Mouse (Mus musculus) R1 (cell line): ENCODE measurements around the gene Cdc42se2.
A peak's percentile ranks its signal among the peaks of the same experiment; 100 is the strongest.

Experiments
- DNase-seq: peaks from one replicate; pipeline ENCODE4 v3.0.0-alpha.2; 2018; ENCODE audit warnings: low read depth, low spot score

Cdc42se2 gene

DNA sequence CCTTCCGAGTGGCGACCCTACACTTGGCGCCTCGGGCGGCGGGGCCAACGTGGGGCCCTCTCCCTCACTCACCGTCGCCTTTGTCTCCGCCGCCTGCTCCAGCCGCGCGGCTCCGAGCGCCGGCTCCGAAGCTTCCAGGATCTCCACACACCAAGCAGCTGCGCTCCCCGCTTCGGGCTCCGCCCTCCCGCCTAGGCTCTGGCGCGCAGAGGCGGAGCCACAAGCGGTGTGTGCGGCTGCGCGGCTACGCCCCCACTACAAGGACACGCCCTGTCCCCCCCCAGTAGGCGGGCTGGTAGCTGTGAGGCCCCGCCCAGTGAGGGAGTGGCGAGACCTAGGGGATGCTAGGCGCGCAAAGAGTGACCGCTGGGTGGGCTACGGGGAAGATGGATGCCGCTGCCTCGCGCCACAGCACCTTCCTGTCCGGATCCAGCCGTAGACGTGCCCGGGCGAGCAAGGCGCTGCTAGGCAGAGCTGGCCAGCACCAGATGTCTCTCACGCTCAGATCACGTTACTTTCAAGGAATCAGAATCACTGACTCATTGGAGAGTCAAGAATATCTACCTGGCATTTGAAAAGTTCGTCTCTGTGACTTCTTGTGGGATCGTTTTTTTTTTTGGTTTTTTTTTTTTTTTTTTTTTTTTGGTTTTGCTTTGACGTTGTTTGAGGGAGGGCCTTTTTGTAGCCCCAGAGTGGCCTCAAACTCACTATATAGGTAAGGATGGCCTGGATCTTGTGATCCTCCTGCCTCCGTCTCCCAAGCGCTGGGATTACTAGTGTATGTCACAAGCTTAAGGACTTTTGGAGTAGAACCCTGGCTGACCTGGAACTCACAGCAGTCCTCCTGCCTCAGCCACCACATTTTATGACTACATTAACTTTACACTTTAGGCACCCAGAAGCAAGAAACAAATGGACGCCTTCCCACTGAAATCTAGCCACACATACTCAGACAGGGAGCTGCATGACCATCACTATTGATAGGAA, at the start of gene Cdc42se2:
Gene Cdc42se2, minus strand, starts transcription at position 188 of the 987 bp plus-strand sequence.
- peak; percentile 94 for DNase-seq

DNA sequence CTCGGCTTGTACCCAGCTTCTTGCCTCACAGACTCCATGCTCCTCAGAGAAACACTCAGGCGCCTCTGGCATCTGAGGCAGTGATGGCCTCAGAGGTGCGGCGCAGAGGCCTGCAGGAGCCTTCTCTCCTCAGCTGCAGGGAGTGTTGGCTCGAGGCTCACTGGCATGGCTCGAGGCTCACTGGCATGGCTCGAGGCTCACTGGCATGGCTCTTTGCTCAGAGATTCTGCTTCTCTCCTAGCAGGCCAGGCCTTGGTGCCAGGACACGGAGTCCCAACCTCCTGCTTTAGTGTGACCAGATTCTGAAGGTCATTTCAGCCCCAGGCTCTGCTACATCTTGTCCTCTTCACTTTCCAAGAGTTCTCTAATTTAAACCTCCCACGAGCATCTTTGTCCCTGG, 48.6 kb upstream of the Cdc42se2 start:
- DNase-seq = no peak

DNA sequence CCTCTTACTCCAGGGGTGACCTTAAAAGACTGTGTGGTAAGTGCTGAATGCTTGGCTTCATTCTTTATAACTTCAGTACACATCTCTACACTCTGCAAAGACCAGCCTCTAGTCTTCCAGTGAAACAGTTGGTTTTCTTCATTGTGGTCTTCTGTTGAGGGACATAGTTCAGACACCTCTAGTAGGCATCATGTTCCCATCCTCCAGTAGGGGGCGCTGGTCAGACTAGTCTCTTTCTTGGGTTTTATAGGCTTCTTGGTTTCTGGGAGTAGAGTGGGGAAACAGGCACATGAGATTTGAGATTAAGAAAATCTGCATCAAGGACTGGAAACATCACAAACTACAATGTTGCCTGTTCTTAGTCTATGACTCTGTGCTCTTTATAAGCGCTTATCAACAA, 47.1 kb upstream of the Cdc42se2 start:
- DNase-seq = peak; percentile 81

DNA sequence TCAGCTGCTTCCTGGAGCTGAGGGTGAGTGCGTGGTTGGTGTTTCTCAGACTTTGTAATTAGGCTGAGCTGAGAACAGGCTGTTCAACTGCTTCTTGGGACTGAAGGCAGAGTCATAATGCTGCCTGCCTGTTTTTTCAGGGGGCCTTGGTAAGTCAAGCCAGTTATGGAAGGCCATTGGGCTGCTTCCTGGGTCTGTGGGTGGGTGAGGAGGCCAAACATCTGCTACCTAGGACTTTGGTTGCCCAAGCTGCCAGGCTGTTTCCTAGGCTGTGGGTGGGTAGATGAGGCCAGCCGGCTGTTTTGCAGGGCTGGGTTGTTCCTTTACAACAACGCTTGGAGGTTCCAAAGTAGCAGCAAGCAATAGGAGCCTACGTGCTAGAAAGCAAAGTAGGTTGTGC, 46.4 kb upstream of the Cdc42se2 start:
- no peak for DNase-seq

DNA sequence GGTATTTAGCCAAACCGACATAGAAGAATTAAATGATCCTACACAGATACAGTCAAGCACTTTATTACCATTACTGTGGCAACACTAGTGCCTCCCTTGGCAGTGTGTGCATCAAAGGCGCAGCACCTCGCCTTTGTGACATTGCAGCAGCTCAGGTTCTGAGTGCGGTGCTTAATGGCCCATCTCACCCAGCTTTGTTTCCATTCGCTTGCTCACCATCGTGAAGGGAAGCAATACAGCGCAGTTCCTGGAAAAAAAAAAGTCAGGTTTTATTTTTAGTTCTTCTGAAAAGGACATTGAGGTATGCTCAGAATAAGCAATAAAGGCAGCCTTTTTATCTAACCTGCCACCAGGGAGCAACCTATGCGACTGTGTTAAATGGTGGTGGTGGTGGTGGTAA, 39.3 kb upstream of the Cdc42se2 start:
- no peak for DNase-seq

DNA sequence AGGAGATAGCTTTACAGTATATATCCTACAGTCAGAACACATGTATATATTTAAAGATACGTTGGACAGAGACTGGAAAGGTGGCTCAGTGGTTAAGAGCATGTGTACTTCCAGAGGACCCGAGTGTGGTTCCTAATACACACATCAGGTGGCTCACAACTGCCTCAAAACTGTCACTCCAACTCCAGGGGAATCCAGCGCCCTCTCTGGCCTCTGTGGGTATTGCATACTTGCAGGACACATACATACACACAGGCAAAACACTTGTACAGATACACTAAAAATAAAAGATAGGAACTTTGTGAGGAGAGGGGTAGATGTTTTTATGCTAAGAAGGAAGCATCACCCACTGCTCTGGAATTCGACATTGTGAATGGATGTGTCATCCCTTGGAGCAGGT, 38.3 kb upstream of the Cdc42se2 start:
- peak; percentile 74 for DNase-seq

DNA sequence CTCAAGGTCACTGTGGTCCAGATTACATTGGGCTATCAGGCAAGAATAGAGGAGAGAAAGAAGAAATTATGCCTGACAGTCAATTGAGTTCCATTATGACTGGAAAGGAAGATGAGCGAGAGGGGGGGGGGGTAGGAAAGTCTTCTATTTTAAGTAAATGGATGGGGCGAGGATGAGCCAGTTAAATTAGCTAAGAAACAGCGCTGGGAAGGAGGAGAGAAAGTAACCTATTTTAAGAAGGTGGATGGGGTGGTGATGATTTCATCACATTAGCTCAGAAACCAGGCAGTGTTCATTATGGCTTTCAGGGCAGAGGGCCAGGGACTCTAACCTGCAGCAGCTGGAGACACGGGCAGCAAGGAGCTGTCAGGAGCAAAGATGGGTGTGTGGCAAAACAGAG, 36.0 kb upstream of the Cdc42se2 start:
- no peak for DNase-seq

DNA sequence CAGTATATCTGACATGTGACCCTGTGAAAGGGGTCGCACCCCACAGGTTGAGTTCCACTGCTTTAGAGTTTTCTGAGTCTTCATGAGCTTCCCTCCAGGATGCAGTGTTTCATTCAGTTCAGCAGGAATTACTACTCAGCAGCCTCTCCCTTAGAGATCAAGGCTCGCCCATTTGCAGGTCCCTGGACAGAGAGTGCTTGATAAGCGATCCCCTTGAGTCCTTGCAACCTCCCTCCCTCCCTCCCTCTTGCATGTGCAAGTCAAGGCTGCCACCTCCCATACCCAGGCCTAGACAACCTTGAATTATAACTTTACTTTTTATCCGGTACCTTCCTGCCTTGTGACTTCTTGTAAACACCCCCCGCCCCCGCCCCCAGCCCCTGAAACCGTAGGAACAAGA, 32.0 kb upstream of the Cdc42se2 start:
- DNase-seq = peak; percentile 21

DNA sequence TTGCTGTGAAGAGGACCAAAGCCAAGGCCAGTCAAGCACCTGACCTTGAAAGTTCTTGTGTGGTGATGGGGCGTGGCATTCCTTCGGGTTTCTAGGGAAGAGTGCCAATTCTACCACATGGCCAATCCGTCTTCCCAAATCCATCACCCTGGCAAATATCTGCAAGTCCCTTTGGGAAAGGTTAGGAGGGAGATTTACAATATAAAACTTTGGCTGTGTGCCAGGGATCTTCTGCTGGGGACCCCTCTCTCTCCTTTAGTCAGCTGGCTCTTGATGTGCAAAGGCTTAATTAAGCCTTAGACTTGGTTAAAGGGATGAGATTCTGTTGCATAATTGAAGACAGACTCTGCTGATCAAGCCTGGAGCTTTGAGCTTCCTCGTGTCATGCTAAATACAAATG, 30.0 kb upstream of the Cdc42se2 start:
- no peak for DNase-seq

DNA sequence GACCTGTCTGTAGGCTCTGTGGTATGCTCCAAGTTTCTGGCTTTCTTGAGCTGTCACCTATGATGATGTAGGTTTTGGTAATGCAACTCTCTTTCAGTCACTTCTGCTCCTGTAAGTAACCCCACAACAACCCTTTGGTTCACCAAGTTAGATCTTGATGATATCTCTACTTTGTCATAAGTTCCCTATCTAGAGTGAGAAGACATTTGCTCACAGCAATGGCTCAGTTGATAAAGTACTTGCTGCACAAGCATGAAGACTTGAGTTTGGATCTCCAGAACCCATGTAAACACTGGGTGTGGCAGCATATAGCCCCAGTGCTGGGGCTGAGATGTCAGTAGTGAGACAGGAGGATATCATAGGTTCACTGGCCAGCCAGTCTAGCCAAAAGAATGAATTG, 28.2 kb upstream of the Cdc42se2 start:
- no peak for DNase-seq

DNA sequence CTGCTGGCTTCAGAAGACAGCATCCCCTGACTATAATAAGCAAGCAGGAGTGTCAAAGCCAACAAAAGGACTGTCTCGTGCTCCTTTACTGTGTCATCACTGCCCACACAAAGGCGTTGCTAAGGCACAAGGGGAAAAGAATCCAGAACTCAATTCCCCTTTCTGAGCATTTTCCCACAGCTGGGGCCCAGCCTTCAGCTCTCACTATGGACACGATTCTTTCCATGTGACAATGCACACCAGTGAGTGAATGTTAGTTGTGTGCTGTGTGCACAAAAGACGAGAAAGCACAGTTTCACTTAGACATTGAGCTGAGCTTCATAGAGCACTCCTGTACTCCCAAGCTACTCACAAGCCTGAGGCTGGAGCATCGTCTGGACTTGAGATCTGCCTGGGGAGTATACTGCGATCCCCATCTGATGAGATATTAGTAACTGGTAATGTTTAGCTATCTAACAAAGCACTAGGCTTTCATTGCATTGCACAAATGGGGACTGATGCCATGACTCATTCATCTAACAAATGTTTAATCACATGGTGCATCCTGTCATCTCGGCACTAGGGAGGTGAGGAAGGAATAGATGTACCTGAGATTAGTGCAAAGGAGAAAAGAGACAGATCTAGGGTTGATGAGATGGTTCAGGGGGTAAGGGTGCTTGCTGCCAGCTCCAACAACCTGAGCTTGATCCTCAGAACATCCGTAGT, 25.5 kb upstream of the Cdc42se2 start:
- no peak for DNase-seq

DNA sequence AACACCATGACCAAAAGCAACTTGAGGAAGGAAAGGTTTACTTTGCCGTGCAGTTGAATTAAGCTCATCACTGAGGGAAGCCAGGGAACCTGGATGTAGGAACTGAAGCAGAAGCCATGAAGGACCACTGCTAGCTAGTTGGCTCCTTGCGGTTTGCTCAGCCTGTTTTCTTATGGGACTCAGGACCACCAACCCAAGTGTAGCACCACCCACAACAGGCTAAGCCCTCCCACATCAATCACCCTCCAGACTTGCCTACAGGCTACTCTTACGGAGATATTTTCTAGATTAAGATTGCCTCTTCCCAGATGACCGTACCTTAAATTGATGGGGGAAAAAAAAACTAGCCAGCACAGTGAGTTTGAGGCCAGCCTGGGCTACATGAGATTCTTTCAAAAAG, 24.8 kb upstream of the Cdc42se2 start:
- DNase-seq = no peak

DNA sequence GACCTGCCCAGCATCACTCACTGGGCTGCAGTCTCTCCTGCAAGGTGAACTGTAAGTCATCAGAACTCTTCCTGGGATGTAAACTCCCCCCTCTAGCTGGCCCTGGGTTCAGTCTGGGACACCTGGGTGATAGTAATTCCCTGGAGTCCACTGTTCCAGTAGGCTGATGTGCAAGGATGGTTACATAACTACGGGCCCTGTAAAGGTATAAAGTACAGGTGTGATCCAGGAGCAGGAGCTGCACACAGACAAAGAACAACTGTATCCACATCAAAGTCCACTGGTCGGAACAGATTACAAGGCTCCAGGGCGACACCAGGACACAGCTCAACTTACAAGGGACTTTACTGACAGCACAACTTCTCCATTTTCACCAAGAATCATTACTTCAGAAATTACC, 23.6 kb upstream of the Cdc42se2 start:
- no peak for DNase-seq

DNA sequence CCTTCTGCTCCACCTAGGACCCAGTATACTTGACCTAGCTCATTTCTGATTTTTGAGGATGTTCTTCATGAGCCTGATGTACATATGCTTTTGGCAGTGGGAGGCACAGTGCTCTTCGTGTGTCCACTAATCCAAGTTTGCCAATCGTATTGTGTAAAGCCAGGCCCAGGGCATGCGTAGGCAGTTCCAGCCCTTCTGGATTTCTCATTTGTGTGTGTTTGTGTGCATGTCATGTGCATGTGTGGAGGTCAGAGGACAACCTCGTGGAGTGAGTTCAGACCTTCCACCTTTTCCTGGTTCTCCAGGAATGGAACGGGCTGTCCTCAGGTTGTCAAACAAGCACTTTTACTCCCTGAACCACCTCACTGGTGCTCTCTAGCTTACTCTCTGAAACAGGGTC, 22.1 kb upstream of the Cdc42se2 start:
- DNase-seq = no peak

DNA sequence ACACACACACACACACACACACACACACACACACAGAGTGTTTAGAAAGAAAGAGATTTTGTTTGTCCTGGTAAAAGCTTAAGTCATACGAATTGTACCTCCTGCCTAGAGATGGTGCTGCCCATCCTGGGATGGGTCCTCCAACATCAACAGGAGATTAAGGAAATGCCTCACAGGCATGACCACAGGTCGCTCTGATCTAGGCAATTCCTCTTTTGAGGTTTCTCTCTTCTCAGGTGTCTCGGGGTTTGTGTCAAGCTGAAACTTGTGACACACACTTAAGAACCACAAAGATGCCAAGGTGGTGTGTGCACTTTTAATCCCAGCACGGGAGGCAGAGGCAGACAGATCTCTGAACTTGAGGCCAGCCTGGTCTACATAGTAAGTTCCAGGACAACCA, 20.7 kb upstream of the Cdc42se2 start:
- no peak for DNase-seq

DNA sequence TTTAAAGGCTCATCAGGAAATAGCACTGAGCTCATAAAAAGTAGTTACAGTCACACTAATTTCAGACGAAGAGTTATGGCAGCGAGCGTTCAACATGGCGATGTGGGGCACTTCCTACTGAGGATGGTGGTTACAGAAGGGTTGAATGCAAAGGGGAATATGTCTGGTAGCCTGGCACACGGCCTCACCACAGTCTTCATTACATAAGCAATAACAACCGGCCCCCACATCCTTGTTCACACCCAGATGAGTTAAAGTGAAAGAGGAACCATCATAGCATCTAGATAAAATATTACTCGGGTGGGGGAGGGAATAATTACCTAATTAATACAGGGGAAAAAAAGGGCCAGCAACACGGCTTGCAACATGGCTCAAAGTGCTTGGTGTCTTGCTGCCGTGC, 20.2 kb upstream of the Cdc42se2 start:
- DNase-seq = no peak

DNA sequence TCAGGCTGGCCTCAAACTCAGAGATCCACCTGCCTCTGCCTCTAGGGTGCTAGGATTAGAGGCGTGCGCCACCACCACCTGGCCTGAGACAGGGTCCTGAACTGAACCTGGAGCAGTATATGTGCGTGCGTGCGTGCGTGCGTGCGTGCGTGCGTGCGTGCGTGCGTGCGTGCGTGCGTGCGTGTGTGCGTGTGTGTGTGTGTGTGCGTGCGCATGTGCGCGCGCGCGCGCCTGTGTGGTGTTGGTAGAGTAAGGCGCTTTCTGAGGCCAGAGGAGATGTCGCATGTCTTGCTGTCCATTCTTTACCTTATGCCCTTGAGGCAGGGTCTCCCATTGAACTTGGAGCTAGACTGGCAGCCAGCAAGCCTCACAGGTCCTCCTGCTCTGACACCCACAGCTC, 19.4 kb upstream of the Cdc42se2 start:
- DNase-seq = peak; percentile 81

DNA sequence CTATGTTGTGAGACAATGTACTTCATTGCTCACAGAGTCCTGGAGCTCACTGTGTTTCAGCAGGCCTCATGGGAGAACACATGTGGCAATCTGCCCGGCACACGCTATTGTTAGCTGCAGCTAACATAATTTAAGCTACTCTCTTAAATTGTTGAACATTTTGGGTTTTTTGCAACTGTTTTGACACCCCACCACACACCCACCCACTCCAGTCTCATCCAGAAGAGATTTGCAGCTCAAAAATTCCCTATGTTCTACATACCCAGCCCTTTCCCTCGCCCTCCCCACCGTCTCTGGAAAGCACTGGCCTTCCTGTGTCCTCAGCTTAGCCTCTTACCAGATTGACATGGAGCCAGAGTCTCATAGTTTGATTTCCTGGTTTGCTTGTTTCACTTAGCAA, 17.7 kb upstream of the Cdc42se2 start:
- DNase-seq = no peak

DNA sequence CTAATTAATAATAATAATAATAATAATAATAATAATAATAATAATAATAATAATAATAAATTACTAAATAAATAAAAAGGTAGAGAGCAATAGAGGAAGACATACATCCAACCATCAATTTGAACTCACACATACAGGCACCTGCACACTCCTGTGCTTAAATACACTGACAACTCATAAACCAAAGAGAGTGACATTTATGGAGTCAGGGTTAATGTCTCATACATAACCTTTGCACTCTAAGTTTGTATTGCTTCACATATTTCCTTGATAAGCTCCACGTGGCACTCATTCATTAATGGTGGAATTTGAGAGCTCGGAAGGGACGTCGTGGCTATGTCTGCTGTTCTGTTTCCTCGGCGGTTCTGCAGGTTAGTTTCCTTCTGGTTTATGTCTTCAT, 15.1 kb upstream of the Cdc42se2 start:
- no peak for DNase-seq

DNA sequence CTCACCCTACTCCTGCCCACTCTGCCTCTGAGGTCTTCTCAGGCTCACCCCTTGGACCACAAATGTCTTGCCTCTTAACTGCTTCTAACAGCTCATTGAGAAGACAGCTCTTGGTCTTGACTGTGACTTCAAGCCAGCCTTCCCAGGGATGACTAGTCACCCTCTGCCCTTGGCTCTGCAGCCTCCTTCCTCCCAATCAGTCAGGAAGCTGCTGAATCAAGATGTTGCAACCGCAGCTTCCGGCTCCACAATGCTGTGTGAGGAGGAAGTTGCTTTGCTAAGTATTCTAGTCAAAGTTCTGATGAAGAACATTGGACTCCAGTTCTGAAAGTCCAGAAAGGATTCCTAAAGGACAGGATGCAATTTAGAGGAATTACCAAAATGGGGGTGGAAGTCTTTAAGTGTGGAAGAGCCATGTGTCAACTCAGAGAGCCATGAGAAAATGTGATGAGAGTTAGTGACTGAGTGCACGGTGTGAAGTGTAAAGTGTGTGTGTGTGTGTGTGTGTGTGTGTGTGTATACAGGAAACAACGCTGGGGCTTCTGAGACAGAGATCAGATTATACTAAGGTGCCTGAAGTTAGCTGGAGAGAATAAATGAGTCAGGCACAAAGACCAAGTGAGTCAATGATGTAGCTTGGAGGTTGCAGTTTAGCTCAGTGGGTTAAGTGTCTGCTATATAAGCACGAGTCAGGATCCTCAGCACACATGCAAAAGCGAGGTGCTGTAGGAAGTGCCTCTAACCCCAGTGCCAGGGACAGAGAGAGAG, 14.5 kb upstream of the Cdc42se2 start:
- no peak for DNase-seq

DNA sequence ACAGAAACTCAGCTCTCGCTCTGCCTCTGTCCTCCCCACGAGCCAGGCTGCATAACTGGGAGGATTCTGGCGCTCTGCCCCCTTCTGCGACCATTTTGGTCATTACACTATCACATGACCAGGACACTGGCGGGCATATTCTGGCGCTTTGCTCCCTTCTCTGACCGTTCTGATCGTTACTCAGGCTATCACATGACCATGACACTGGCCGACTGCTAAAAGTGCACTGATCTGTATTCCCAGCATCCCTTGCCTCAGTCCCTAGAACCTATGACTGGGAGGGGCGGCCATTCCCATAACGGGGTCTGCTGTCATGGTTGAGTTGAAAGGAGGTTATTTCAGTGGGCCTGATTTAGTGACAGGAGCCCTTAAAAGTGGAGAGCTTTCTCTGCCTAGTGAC, 9.1 kb upstream of the Cdc42se2 start:
- DNase-seq = peak; percentile 53

DNA sequence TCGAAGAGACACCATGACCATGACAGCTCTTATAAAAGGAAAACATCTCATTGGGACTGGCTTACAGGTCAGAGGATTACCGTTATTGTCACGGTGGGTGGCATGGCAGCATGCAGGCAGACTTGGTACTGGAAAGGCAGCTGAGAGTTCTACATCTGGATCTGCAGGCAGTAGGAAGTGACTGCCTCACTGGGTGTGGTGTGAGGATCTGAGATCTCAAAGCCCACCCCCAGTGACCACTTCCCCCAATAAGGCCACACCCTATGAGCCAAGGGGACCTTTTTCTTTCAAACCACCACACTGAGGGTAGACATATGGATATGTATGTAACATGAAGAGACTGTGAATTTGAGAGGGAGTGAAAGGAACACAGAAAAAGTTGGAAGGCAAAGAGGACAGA, 7.2 kb upstream of the Cdc42se2 start:
- DNase-seq = no peak
